In the genomic region with DNA sequence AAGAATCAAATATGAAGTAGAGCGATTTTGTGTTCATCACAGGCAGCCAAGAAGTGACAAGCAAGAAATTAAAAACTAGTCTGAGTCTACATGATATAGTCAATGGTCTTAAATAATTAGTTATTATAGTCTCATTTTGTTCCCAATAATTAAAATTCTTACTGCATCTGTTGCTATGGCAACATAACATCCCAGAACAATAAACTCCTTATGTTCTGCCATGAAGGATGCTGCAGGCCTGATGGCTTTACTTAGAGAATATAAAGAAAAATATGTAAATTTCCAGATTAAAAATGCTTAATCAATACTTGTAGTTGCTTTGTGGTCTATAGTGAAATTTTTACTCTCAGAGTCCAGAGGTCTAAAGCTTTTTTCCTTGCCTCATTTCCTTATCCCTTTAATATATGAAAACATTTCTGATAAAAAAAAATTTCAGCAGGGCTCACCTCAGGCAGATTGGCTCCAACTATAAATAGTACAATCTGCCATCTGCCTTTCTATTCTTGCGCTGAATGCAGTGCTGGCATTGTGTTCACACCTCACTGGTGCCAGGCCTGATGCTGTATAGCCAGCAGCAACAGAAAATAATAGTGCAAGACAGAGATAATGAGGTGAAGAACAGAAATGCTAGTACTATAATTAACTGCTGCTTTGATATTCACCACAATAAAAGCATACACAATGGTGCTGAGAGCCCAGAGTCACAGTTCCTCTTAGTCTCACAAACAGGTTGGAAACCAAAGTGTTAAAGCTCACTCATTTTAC, we compare ENCODE assay signal across 9 mouse cellular contexts.
A peak's percentile ranks its signal among the peaks of the same experiment; 100 is the strongest.
DNase-seq lines count a peak whose midpoint lies in the region; ATAC-seq and TF ChIP-seq lines count a peak whose summit lies in the region.
"Had no signal": no experiment of that assay in that cellular context is flagged by ENCODE, and none has a peak within 500 bp of the region (broad histone marks: within the 10 kb centered on the region; RNA-seq: fewer than 3 reads in every experiment).

No protein-coding gene starts in this region.

- no peaks in the 10 kb centered on the region for H3K36me3 ChIP-seq in neural tube, embryonic 12.5 days
- H3K36me3 ChIP-seq in lung, postnatal 0 days (ENCODE audit: insufficient read depth, low read length) = no peaks in the 10 kb centered on the region
- H3K36me3 ChIP-seq: embryonic facial prominence, embryonic 12.5 days had no signal

- WGBS in cerebellum, adult 2 months = 38% methylated on average over 2 of the region's 2 CpGs
- 70% methylated on average over 2 of the region's 2 CpGs for WGBS in neural tube, embryonic 12.5 days
- 73% methylated on average over 2 of the region's 2 CpGs for WGBS in lung, postnatal 0 days

- TF ChIP-seq CTCF in cerebellum, adult 2 months (IDR thresholded peaks at IDR 0.05; ENCODE audit: borderline replicate concordance, insufficient read depth, low read depth, low read length) = no peak
- no peak for TF ChIP-seq CTCF in lung, postnatal 0 days (IDR thresholded peaks at IDR 0.05)

- peak; percentile 80 for ATAC-seq in neural tube, embryonic 12.5 days (ENCODE audit: low FRiP score, low read depth)
- ATAC-seq in lung, postnatal 0 days = no peak
- ATAC-seq in megakaryocyte-erythroid progenitor cell, adult 5-6 weeks (replicated peaks; ENCODE audit: low FRiP score, low TSS enrichment, poor library complexity, severe bottlenecking) = no peak

- H3K4me1 ChIP-seq in cerebellum, adult 2 months (ENCODE audit: control insufficient read depth, insufficient read depth, low read length) = peaks cover 12% of the 10 kb centered on the region
- H3K4me1 ChIP-seq in neural tube, embryonic 12.5 days = no peaks in the 10 kb centered on the region
- H3K4me1 ChIP-seq in lung, postnatal 0 days (ENCODE audit: insufficient read depth, low read depth, low read length) = no peaks in the 10 kb centered on the region
- H3K4me1 ChIP-seq: embryonic facial prominence, embryonic 12.5 days had no signal

- DNase-seq in cerebellum, adult 2 months = peak; percentile 82 to 94
- peak; percentile 61 to 72 for DNase-seq in frontal cortex, adult 2 months (ENCODE audit: extremely low spot score in 1 of 2, low spot score in 1 of 2)
- peak; percentile 59 for DNase-seq in layer of hippocampus, adult 11-12 months (ENCODE audit: low spot score)
- no peak for DNase-seq in adrenal gland, adult (ENCODE audit: inconsistent age in 2 of 2, low spot score in 1 of 2)
- DNase-seq in lung, postnatal 0 days (ENCODE audit: low spot score) = no peak
- DNase-seq in thymus, adult 18-20 months = no peak

- H3K4me2 ChIP-seq in neural tube, embryonic 12.5 days (replicated peaks) = no peak overlapping the region
- H3K4me2 ChIP-seq in lung, postnatal 0 days (replicated peaks; ENCODE audit: low read depth, low read length) = no peak overlapping the region
- H3K4me2 ChIP-seq: embryonic facial prominence, embryonic 12.5 days had no signal

- no peak for TF ChIP-seq EP300 in lung, postnatal 0 days (IDR thresholded peaks at IDR 0.05)

- no peaks in the 10 kb centered on the region for H3K9me3 ChIP-seq in neural tube, embryonic 12.5 days
- H3K9me3 ChIP-seq in lung, postnatal 0 days (ENCODE audit: low read length) = no peaks in the 10 kb centered on the region
- H3K9me3 ChIP-seq: embryonic facial prominence, embryonic 12.5 days had no signal

- H3K9ac ChIP-seq in neural tube, embryonic 12.5 days = no peak overlapping the region
- no peak overlapping the region for H3K9ac ChIP-seq in lung, postnatal 0 days (replicated peaks; ENCODE audit: low read depth)
- H3K9ac ChIP-seq: embryonic facial prominence, embryonic 12.5 days had no signal

- H3K27me3 ChIP-seq in cerebellum, adult 2 months (ENCODE audit: control insufficient read depth, insufficient read depth, low read length) = no peaks in the 10 kb centered on the region
- no peaks in the 10 kb centered on the region for H3K27me3 ChIP-seq in neural tube, embryonic 12.5 days (replicated peaks)
- no peaks in the 10 kb centered on the region for H3K27me3 ChIP-seq in lung, postnatal 0 days (replicated peaks; ENCODE audit: insufficient read depth, low read length)
- H3K27me3 ChIP-seq: embryonic facial prominence, embryonic 12.5 days had no signal

- no peak overlapping the region for H3K4me3 ChIP-seq in cerebellum, adult 2 months (replicated peaks; ENCODE audit: insufficient read depth, low read depth, low read length)
- H3K4me3 ChIP-seq in neural tube, embryonic 12.5 days = no peak overlapping the region
- no peak overlapping the region for H3K4me3 ChIP-seq in lung, postnatal 0 days (ENCODE audit: low read depth, low read length)
- H3K4me3 ChIP-seq: embryonic facial prominence, embryonic 12.5 days had no signal

- H3K27ac ChIP-seq in cerebellum, adult 2 months (ENCODE audit: insufficient read depth, low read length) = no peak overlapping the region
- no peak overlapping the region for H3K27ac ChIP-seq in neural tube, embryonic 12.5 days
- H3K27ac ChIP-seq in lung, postnatal 0 days (ENCODE audit: low read length) = no peak overlapping the region
- H3K27ac ChIP-seq: embryonic facial prominence, embryonic 12.5 days had no signal

- no peak for TF ChIP-seq POLR2A in cerebellum, adult 2 months (IDR thresholded peaks at IDR 0.05; ENCODE audit: borderline replicate concordance, insufficient read depth, low read length)

Comparison
In these comparisons a context has a peak if more than half of its experiments do, and no peak if none do; other contexts are left out.
1. DNase-seq: peak in cerebellum, adult 2 months (2 of 2), frontal cortex, adult 2 months (2 of 2) and layer of hippocampus, adult 11-12 months (single experiment); none in adrenal gland, adult (0 of 2), lung, postnatal 0 days (single experiment) and thymus, adult 18-20 months (0 of 2).